Mouse (Mus musculus): ENCODE data around the gene Nlgn3.
"Not testable (repeated sequence)": the region's sequence is repeated elsewhere in the genome, so short reads cannot be mapped to it uniquely, and the experiment has no call there.

Nlgn3 gene

GRCm38 (mm10) chrX:101300427-101301030 lies 1.6 kb downstream of the Nlgn3 start:
- no peak for DNase-seq (ENCODE audit: low spot score in 2 of 2)

- no peak for DNase-seq (ENCODE audit: low spot score in 2 of 2)
Observed at GRCm38 (mm10) chrX:101301654-101302053, 2.7 kb downstream of the Nlgn3 start.

GRCm38 (mm10) chrX:101304646-101305045 lies 5.7 kb downstream of the Nlgn3 start:
- no peak for DNase-seq (ENCODE audit: low spot score in 2 of 2)

- DNase-seq (ENCODE audit: low spot score in 2 of 2) = peak in 1 of 2 experiments; percentile 51
Observed at GRCm38 (mm10) chrX:101309299-101309698, 10.3 kb downstream of the Nlgn3 start.

GRCm38 (mm10) chrX:101313625-101314359 lies 14.8 kb downstream of the Nlgn3 start:
- DNase-seq (ENCODE audit: low spot score in 2 of 2) = peak; percentile 82 to 92

- DNase-seq (ENCODE audit: low spot score in 2 of 2) = no peak
Observed at GRCm38 (mm10) chrX:101319775-101320174, 20.8 kb downstream of the Nlgn3 start.

GRCm38 (mm10) chrX:101325989-101326899 lies 27.3 kb downstream of the Nlgn3 start:
- DNase-seq (ENCODE audit: low spot score in 2 of 2) = no peak

- DNase-seq (ENCODE audit: low spot score in 2 of 2) = peak in 1 of 2 experiments; percentile 79
Observed at GRCm38 (mm10) chrX:101329372-101330028, 30.5 kb downstream of the Nlgn3 start.

GRCm38 (mm10) chrX:101332031-101332374 lies 33.0 kb downstream of the Nlgn3 start:
- no peak for DNase-seq (ENCODE audit: low spot score in 2 of 2)

- DNase-seq (ENCODE audit: low spot score in 2 of 2) = peak; percentile 92 to 94
Observed at GRCm38 (mm10) chrX:101332375-101333211, 33.6 kb downstream of the Nlgn3 start.

- no peak for DNase-seq (ENCODE audit: low spot score in 2 of 2)
Observed at GRCm38 (mm10) chrX:101334606-101335005, 35.6 kb downstream of the Nlgn3 start.

GRCm38 (mm10) chrX:101338666-101339065 lies 39.7 kb downstream of the Nlgn3 start:
- no peak for DNase-seq (ENCODE audit: low spot score in 2 of 2)

GRCm38 (mm10) chrX:101342837-101343236 lies 43.9 kb downstream of the Nlgn3 start:
- not testable (repeated sequence) for DNase-seq (ENCODE audit: low spot score in 2 of 2)

- DNase-seq (ENCODE audit: low spot score in 2 of 2) = no peak
Observed at GRCm38 (mm10) chrX:101345456-101345855, 46.5 kb downstream of the Nlgn3 start.

- no peak for DNase-seq (ENCODE audit: low spot score in 2 of 2)
Observed at GRCm38 (mm10) chrX:101346475-101346874, 47.5 kb downstream of the Nlgn3 start.

- no peak for DNase-seq (ENCODE audit: low spot score in 2 of 2)
Observed at GRCm38 (mm10) chrX:101351188-101351587, 52.2 kb downstream of the Nlgn3 start.

GRCm38 (mm10) chrX:101358902-101359301 lies 59.9 kb downstream of the Nlgn3 start:
- not testable (repeated sequence) for DNase-seq (ENCODE audit: low spot score in 2 of 2)

- no peak for DNase-seq (ENCODE audit: low spot score in 2 of 2)
Observed at GRCm38 (mm10) chrX:101369001-101369400, 70.0 kb downstream of the Nlgn3 start.

GRCm38 (mm10) chrX:101370573-101370972 lies 71.6 kb downstream of the Nlgn3 start:
- no peak for DNase-seq (ENCODE audit: low spot score in 2 of 2)

GRCm38 (mm10) chrX:101372946-101373345 lies 74.0 kb downstream of the Nlgn3 start:
- no peak for DNase-seq (ENCODE audit: low spot score in 2 of 2)

Data from left cerebral cortex, adult 9 months (tissue).